Mouse (Mus musculus) E14TG2a.4 (cell line): Measurements from ENCODE around the gene Auts2.

Source experiments
- CTCF ChIP-seq: conservative IDR thresholded peaks from 2 replicates; pipeline ENCODE4 v1.5.1; 2014; ENCODE audit warnings: low read length
- NANOG ChIP-seq: IDR thresholded peaks from 2 replicates; pipeline ENCODE4 v1.6.1; 2014; ENCODE audit warnings: borderline replicate concordance, low read length, mixed read lengths

DNA sequence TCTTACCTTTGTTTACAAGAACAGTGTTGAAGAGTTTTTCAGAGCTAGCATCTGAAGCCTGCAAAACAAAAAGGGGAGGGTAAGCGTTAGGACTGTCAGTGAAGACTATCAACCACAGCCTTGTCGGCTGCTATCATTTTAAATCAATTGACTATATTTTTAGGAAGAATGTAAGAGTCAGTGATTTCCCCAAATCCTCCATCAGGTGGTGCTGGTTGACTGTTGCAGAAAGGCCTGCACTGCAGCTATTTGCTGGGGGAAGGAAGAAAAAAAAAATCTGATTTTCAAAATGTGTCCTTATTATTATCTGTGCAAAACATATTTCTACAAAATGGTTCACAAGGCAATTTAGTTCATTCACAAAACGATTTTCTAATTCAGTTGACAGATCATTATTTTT lies 1009.3 kb downstream of the Auts2 start:
- TF ChIP-seq CTCF: peak; percentile 49
- TF ChIP-seq NANOG: no peak
